ENCODE assay signal across 17 mouse cellular contexts in genomic region chr12:77715506-77715905, GRCm38 (mm10).
DNase-seq lines count a peak whose midpoint lies in the region; ATAC-seq and TF ChIP-seq lines count a peak whose summit lies in the region.
"Had no signal": no experiment of that assay in that cellular context is flagged by ENCODE, and none has a peak within 500 bp of the region (broad histone marks: within the 10 kb centered on the region; RNA-seq: fewer than 3 reads in every experiment).

No protein-coding gene starts in this region.

- DNase-seq in brain, embryonic 14.5 days (ENCODE audit: low read depth) = peak; percentile 13
- no peak for DNase-seq in thymus, postnatal 14 days
- DNase-seq in stomach, postnatal 0 days (ENCODE audit: low spot score) = no peak
- DNase-seq: adrenal gland, adult 8-10 months; adrenal gland, postnatal 36 days; cerebellum, adult 11 months; cerebellum, adult 8-10 months; cerebellum, postnatal 14 days; gastrocnemius, postnatal 14 days; heart, postnatal 36 days had no signal

- 45% methylated on average over 7 of the region's 7 CpGs for WGBS in intestine, embryonic 15.5 days
- WGBS in intestine, postnatal 0 days = 40% methylated on average over 7 of the region's 7 CpGs
- 52% methylated on average over 7 of the region's 7 CpGs for WGBS in intestine, embryonic 16.5 days
- whole genome bisulfite sequencing in midbrain, embryonic 15.5 days = 70% methylated on average over 7 of the region's 7 CpGs
- 49% methylated on average over 7 of the region's 7 CpGs for WGBS in stomach, postnatal 0 days

- H3K36me3 ChIP-seq in intestine, embryonic 15.5 days = no peaks in the 10 kb centered on the region
- no peaks in the 10 kb centered on the region for H3K36me3 ChIP-seq in intestine, postnatal 0 days (ENCODE audit: control insufficient read depth, insufficient read depth)
- H3K36me3 ChIP-seq in intestine, embryonic 16.5 days (ENCODE audit: control insufficient read depth, insufficient read depth, low read length) = no peaks in the 10 kb centered on the region
- H3K36me3 ChIP-seq in midbrain, embryonic 15.5 days (replicated peaks) = no peaks in the 10 kb centered on the region
- H3K36me3 ChIP-seq in stomach, postnatal 0 days (ENCODE audit: control insufficient read depth, insufficient read depth, low read length) = no peaks in the 10 kb centered on the region
- H3K36me3 ChIP-seq: embryonic facial prominence, embryonic 15.5 days; heart, embryonic 13.5 days had no signal

- no peak overlapping the region for H3K4me2 ChIP-seq in intestine, embryonic 15.5 days (replicated peaks)
- H3K4me2 ChIP-seq in intestine, postnatal 0 days (replicated peaks; ENCODE audit: low read depth) = no peak overlapping the region
- no peak overlapping the region for H3K4me2 ChIP-seq in intestine, embryonic 16.5 days (ENCODE audit: low read depth, low read length)
- no peak overlapping the region for H3K4me2 ChIP-seq in midbrain, embryonic 15.5 days
- H3K4me2 ChIP-seq in stomach, postnatal 0 days (replicated peaks; ENCODE audit: low read depth) = no peak overlapping the region
- H3K4me2 ChIP-seq: embryonic facial prominence, embryonic 15.5 days; heart, embryonic 13.5 days had no signal

- no peak for TF ChIP-seq EP300 in stomach, postnatal 0 days (optimal IDR thresholded peaks at IDR 0.05)

- no peaks in the 10 kb centered on the region for H3K4me1 ChIP-seq in intestine, embryonic 15.5 days (replicated peaks)
- H3K4me1 ChIP-seq in intestine, postnatal 0 days (replicated peaks; ENCODE audit: control insufficient read depth, insufficient read depth, low read length) = no peaks in the 10 kb centered on the region
- H3K4me1 ChIP-seq in intestine, embryonic 16.5 days (ENCODE audit: control insufficient read depth, insufficient read depth, low read length) = 0 out of 2 replicates have a peak, but pooled peaks cover 3% of the 10 kb centered on the region
- H3K4me1 ChIP-seq in midbrain, embryonic 15.5 days = peaks cover 14% of the 10 kb centered on the region; the same call in 1 of the 2 replicates
- no peaks in the 10 kb centered on the region for H3K4me1 ChIP-seq in stomach, postnatal 0 days (replicated peaks; ENCODE audit: control insufficient read depth, insufficient read depth)
- H3K4me1 ChIP-seq: embryonic facial prominence, embryonic 15.5 days; heart, embryonic 13.5 days had no signal

- TF ChIP-seq POLR2A in brain, embryonic 14.5 days (IDR thresholded peaks at IDR 0.05; ENCODE audit: borderline replicate concordance, extremely low read depth, insufficient read depth, insufficient read length, poor library complexity, severe bottlenecking) = no peak

- no peak overlapping the region for H3K9ac ChIP-seq in intestine, embryonic 15.5 days
- H3K9ac ChIP-seq in intestine, postnatal 0 days (ENCODE audit: low read depth, low read length) = no peak overlapping the region
- H3K9ac ChIP-seq in intestine, embryonic 16.5 days (ENCODE audit: low read depth, low read length) = no peak overlapping the region
- H3K9ac ChIP-seq in midbrain, embryonic 15.5 days = no peak overlapping the region
- no peak overlapping the region for H3K9ac ChIP-seq in stomach, postnatal 0 days (ENCODE audit: low read length)
- H3K9ac ChIP-seq: embryonic facial prominence, embryonic 15.5 days; heart, embryonic 13.5 days had no signal

- peak; percentile 84 for ATAC-seq in intestine, embryonic 15.5 days
- no peak for ATAC-seq in intestine, postnatal 0 days
- peak; percentile 86 for ATAC-seq in intestine, embryonic 16.5 days
- ATAC-seq in midbrain, embryonic 15.5 days (replicated peaks) = no peak
- no peak for ATAC-seq in stomach, postnatal 0 days (ENCODE audit: low FRiP score, low TSS enrichment)

- H3K27me3 ChIP-seq in intestine, embryonic 15.5 days (replicated peaks) = no peaks in the 10 kb centered on the region
- H3K27me3 ChIP-seq in intestine, postnatal 0 days (replicated peaks; ENCODE audit: control insufficient read depth, insufficient read depth, low read length) = no peaks in the 10 kb centered on the region
- H3K27me3 ChIP-seq in intestine, embryonic 16.5 days (replicated peaks; ENCODE audit: control insufficient read depth, insufficient read depth, low read length) = no peaks in the 10 kb centered on the region
- no peaks in the 10 kb centered on the region for H3K27me3 ChIP-seq in midbrain, embryonic 15.5 days (replicated peaks)
- H3K27me3 ChIP-seq in stomach, postnatal 0 days (ENCODE audit: control insufficient read depth, insufficient read depth, low read length) = no peaks in the 10 kb centered on the region
- H3K27me3 ChIP-seq: embryonic facial prominence, embryonic 15.5 days; heart, embryonic 13.5 days had no signal

- no peak for TF ChIP-seq CTCF in intestine, postnatal 0 days (IDR thresholded peaks at IDR 0.05; ENCODE audit: low read depth)
- no peak for TF ChIP-seq CTCF in brain, embryonic 14.5 days (IDR thresholded peaks at IDR 0.05; ENCODE audit: borderline replicate concordance, extremely low read depth, insufficient read depth, insufficient read length)
- no peak for TF ChIP-seq CTCF in stomach, postnatal 0 days (IDR thresholded peaks at IDR 0.05; ENCODE audit: low read depth)

- H3K4me3 ChIP-seq in intestine, embryonic 15.5 days (replicated peaks) = no peak overlapping the region
- H3K4me3 ChIP-seq in intestine, postnatal 0 days (ENCODE audit: low read depth, low read length) = no peak overlapping the region
- no peak overlapping the region for H3K4me3 ChIP-seq in intestine, embryonic 16.5 days (ENCODE audit: low read length)
- H3K4me3 ChIP-seq in midbrain, embryonic 15.5 days = no peak overlapping the region
- H3K4me3 ChIP-seq in stomach, postnatal 0 days (ENCODE audit: low read depth, low read length) = no peak overlapping the region
- H3K4me3 ChIP-seq: embryonic facial prominence, embryonic 15.5 days; erythroblast, embryonic 14.5 days; heart, embryonic 13.5 days had no signal

- H3K27ac ChIP-seq in intestine, embryonic 15.5 days = no peak overlapping the region
- H3K27ac ChIP-seq in intestine, postnatal 0 days (ENCODE audit: low read depth, low read length) = no peak overlapping the region
- H3K27ac ChIP-seq in intestine, embryonic 16.5 days (ENCODE audit: low read length) = no peak overlapping the region
- H3K27ac ChIP-seq in midbrain, embryonic 15.5 days = 0 out of 2 replicates have a peak overlapping the region, but pooled peaks have one; percentile 49
- H3K27ac ChIP-seq in stomach, postnatal 0 days (replicated peaks) = no peak overlapping the region
- H3K27ac ChIP-seq: embryonic facial prominence, embryonic 15.5 days; heart, embryonic 13.5 days had no signal

- no peaks in the 10 kb centered on the region for H3K9me3 ChIP-seq in intestine, embryonic 15.5 days
- H3K9me3 ChIP-seq in intestine, postnatal 0 days (ENCODE audit: control insufficient read depth) = no peaks in the 10 kb centered on the region
- H3K9me3 ChIP-seq in intestine, embryonic 16.5 days (ENCODE audit: control insufficient read depth, low read length) = no peaks in the 10 kb centered on the region
- no peaks in the 10 kb centered on the region for H3K9me3 ChIP-seq in midbrain, embryonic 15.5 days
- H3K9me3 ChIP-seq in stomach, postnatal 0 days (ENCODE audit: control insufficient read depth, low read length) = no peaks in the 10 kb centered on the region
- H3K9me3 ChIP-seq: embryonic facial prominence, embryonic 15.5 days; heart, embryonic 13.5 days had no signal

Comparison
In these comparisons a context has a peak if more than half of its experiments do, and no peak if none do; other contexts are left out.
1. ATAC-seq: peak in intestine, embryonic 15.5 days (single experiment) and intestine, embryonic 16.5 days (single experiment); none in intestine, postnatal 0 days (single experiment), midbrain, embryonic 15.5 days (single experiment) and stomach, postnatal 0 days (single experiment).